Mouse (Mus musculus) MEL (cell line): ENCODE data around the gene Kirrel3. TPM values are rescaled to one million over a fixed set of nuclear protein-coding genes. Genes with fewer than 3 reads are reported as not detected.

Experiments
- DNase-seq: peaks from one replicate; pipeline ENCODE4 v3.0.0; 2011; ENCODE audit warnings: low read depth, low spot score
- H3K27ac ChIP-seq: 2 replicates; pipeline ENCODE4 v1.5.1; 2012; ENCODE audit warnings: low read depth, mild to moderate bottlenecking, control low read depth, low read length, moderate library complexity; ENCODE audit not compliant: control insufficient read depth
- H3K27me3 ChIP-seq, 2 experiments: fragments of 150-350 bp in 1 of 2; sonication (generic) in 1 of 2; 2 replicates each; pipeline ENCODE4 v1.6.1; 2012; ENCODE audit warnings: low read length in 2 of 2, mild to moderate bottlenecking in 2 of 2, improper control_type of control experiment in 1 of 2, moderate library complexity in 1 of 2; ENCODE audit not compliant: insufficient read depth in 2 of 2, control insufficient read depth in 1 of 2
- H3K36me3 ChIP-seq, 2 experiments: 2 replicates each; pipeline ENCODE4 v1.6.1; 2012 to 2014; ENCODE audit warnings: low read length in 2 of 2, improper control_type of control experiment in 1 of 2, inconsistent platforms in 1 of 2, mild to moderate bottlenecking in 1 of 2; ENCODE audit not compliant: insufficient read depth in 2 of 2, control insufficient read depth in 1 of 2
- H3K4me1 ChIP-seq, 2 experiments: fragments of 150-350 bp in 1 of 2; sonication (generic) in 1 of 2; 2 replicates each; pipeline ENCODE4 v1.6.1; 2012; ENCODE audit warnings: low read length in 2 of 2, improper control_type of control experiment in 1 of 2, mild to moderate bottlenecking in 1 of 2; ENCODE audit not compliant: insufficient read depth in 2 of 2, control insufficient read depth in 1 of 2
- H3K4me3 ChIP-seq, 2 experiments: fragments of 150-350 bp in 1 of 2; sonication (generic) in 1 of 2; 2 replicates each; pipeline ENCODE4 v1.5.1; 2012; ENCODE audit warnings: low read depth in 2 of 2, low read length in 2 of 2, mild to moderate bottlenecking in 2 of 2, moderate library complexity in 2 of 2, control low read depth in 1 of 2, improper control_type of control experiment in 1 of 2; ENCODE audit not compliant: control insufficient read depth in 1 of 2, insufficient read depth in 1 of 2
- H3K79me2 ChIP-seq: 2 replicates; pipeline ENCODE4 v1.6.1; 2012; ENCODE audit warnings: mild to moderate bottlenecking, low read length, moderate library complexity; ENCODE audit not compliant: control insufficient read depth, poor library complexity, insufficient read depth
- H3K9ac ChIP-seq: 2 replicates; pipeline ENCODE4 v1.6.1; 2012; ENCODE audit warnings: low read depth, mild to moderate bottlenecking, control low read depth, low read length, moderate library complexity; ENCODE audit not compliant: control insufficient read depth, poor library complexity, severe bottlenecking
- H3K9me3 ChIP-seq: fragments of 150-350 bp; sonication (generic); replicated peaks from 2 replicates; pipeline ENCODE4 v1.6.1; 2012; ENCODE audit warnings: mild to moderate bottlenecking, low read length, improper control_type of control experiment, moderate library complexity; ENCODE audit not compliant: insufficient read depth
- CHD1 ChIP-seq: IDR thresholded peaks from 2 replicates; pipeline ENCODE4 v1.6.1; 2012; ENCODE audit warnings: low read depth, mild to moderate bottlenecking, inconsistent platforms, low read length, improper control_type of control experiment
- JUND ChIP-seq: IDR thresholded peaks from 2 replicates; pipeline ENCODE4 v1.6.1; 2011; ENCODE audit warnings: low read depth, mild to moderate bottlenecking, improper control_type of control experiment, low read length
- KAT2A ChIP-seq: conservative IDR thresholded peaks from 2 replicates; pipeline ENCODE4 v1.6.1; 2012; ENCODE audit warnings: low read depth, low read length, improper control_type of control experiment, inconsistent platforms
- MEF2A ChIP-seq: IDR thresholded peaks from 2 replicates; pipeline ENCODE4 v1.6.1; 2014; ENCODE audit warnings: low read depth, mild to moderate bottlenecking, inconsistent platforms, low read length, improper control_type of control experiment; ENCODE audit not compliant: poor library complexity, insufficient replicate concordance, severe bottlenecking; ENCODE audit errors: extremely low read depth
- POLR2AphosphoS2 ChIP-seq: IDR thresholded peaks from 2 replicates; pipeline ENCODE4 v1.6.1; 2011; ENCODE audit warnings: low read length, improper control_type of control experiment
- SMC3 ChIP-seq: IDR thresholded peaks from 2 replicates; pipeline ENCODE4 v1.6.1; 2011; ENCODE audit warnings: low read depth, low read length, improper control_type of control experiment
- TAL1 ChIP-seq: IDR thresholded peaks from 2 replicates; pipeline ENCODE4 v1.6.1; 2012; ENCODE audit warnings: mild to moderate bottlenecking, inconsistent platforms, low read length, moderate library complexity, mixed read lengths
- TBP ChIP-seq: IDR thresholded peaks from 2 replicates; pipeline ENCODE4 v1.8.0; 2011; ENCODE audit warnings: low read depth, low read length, improper control_type of control experiment
- USF1 ChIP-seq: IDR thresholded peaks from 2 replicates; pipeline ENCODE4 v1.6.1; 2014; ENCODE audit warnings: low read depth, mild to moderate bottlenecking, inconsistent platforms, low read length, improper control_type of control experiment, moderate library complexity
- ZC3H11A ChIP-seq: IDR thresholded peaks from 2 replicates; pipeline ENCODE4 v1.6.1; 2012; ENCODE audit warnings: low read depth, mild to moderate bottlenecking, inconsistent platforms, low read length, improper control_type of control experiment
- ZNF384 ChIP-seq: IDR thresholded peaks from 2 replicates; pipeline ENCODE4 v1.6.1; 2012; ENCODE audit warnings: low read depth, mild to moderate bottlenecking, inconsistent platforms, low read length, improper control_type of control experiment
- polyA plus RNA-seq, 2 experiments: library from polyadenylated mRNA; stranded (reverse) in 1 of 2; unstranded in 1 of 2; fragments of >175 nt in 1 of 2; fragments of >200 nt in 1 of 2; gene quantifications; 2 replicates each; pipeline versions ENCODE4 v1.2.1 to v1.2.4; 2012; ENCODE audit warnings: low replicate concordance in 2 of 2, low read depth in 1 of 2; ENCODE audit not compliant: insufficient read length in 2 of 2, insufficient read depth in 1 of 2, missing spikeins in 1 of 2
- total RNA-seq: library from RNA; depleted of rRNA; stranded (reverse); fragments of 300-350 nt; gene quantifications from 2 replicates; pipeline ENCODE4 v1.2.3, GENCODE M21; 2012

Gene Kirrel3
- total and polyA plus RNA-seq, 3 experiments: 0.06 TPM; not detected in 2

- Histone ChIP-seq H3K9ac (no peak overlapping the region), H3K79me2 (no peaks in the 10 kb centered on the region), H3K27me3 (no peaks in the 10 kb centered on the region), H3K4me3 (no peak overlapping the region), H3K4me1 (no peaks in the 10 kb centered on the region), H3K36me3 (no peaks in the 10 kb centered on the region), H3K27ac (no peak overlapping the region), H3K9me3 (no peaks in the 10 kb centered on the region)
- DNase-seq: no peak
- TF ChIP-seq USF1 (no peak), ZC3H11A (no peak), POLR2AphosphoS2 (no peak), TAL1 (no peak), CHD1 (no peak)
Measured at GRCm38 (mm10) chr9:34488267-34488666, 2.6 kb downstream of the Kirrel3 start.

DNA sequence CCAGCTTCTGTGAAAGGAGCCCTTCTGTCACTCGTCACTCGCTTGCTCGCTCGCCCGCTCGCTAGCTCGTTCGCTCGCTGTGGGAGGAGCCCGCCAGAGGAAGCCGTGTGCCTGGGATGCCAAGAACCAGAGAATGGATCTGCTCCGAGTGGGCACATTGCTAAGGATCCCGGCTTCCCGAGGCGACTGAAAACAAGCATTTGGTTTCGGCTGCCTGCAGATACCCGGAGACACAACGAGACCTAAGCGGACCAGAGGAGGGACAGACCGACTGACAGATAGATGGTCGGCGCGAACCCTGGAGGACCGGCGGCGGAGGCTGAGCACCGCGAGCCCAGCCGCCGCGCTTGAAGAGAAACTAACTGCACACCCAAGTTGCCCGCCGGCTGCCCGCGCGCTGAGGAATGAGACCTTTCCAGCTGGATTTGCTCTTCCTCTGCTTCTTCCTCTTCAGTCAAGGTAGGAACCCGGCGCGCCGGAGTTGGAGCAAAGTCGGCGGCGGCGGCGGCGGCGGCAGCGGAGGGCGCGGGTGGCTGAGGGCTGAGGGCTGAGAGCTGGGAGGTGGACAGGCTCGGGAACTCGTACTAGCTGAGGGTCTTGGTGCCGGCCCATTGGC lies 3.1 kb downstream of the Kirrel3 start:
- Histone ChIP-seq H3K4me1 (no peaks in the 10 kb centered on the region), H3K36me3 (no peaks in the 10 kb centered on the region), H3K27me3 (no peaks in the 10 kb centered on the region), H3K27ac (no peak overlapping the region), H3K9me3 (no peaks in the 10 kb centered on the region), H3K79me2 (no peaks in the 10 kb centered on the region), H3K9ac (no peak overlapping the region), H3K4me3 (no peak overlapping the region)
- TF ChIP-seq CHD1 (no peak), ZNF384 (no peak), JUND (no peak)
- no peak for DNase-seq

DNA sequence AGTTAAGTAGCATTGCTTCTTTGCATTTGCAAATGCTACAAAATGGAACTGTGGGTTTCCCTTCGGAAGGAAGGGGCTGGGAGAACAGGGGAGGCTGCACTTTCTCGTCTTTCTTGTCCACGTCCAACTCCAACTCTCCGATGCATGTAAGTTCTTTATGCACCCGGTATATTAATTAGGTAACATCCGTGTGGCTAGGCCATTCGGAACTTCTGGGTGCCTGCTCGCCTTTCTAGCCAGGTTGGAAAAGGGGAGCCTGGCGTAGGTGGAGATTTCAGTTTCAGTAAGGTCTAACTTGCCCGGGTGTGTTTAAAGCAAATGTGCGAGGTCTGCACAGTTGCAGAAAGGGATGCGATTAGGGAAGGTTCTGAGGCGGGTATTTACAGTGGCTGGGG lies 3.6 kb downstream of the Kirrel3 start:
- no peaks in the 10 kb centered on the region for H3K27me3 ChIP-seq

DNA sequence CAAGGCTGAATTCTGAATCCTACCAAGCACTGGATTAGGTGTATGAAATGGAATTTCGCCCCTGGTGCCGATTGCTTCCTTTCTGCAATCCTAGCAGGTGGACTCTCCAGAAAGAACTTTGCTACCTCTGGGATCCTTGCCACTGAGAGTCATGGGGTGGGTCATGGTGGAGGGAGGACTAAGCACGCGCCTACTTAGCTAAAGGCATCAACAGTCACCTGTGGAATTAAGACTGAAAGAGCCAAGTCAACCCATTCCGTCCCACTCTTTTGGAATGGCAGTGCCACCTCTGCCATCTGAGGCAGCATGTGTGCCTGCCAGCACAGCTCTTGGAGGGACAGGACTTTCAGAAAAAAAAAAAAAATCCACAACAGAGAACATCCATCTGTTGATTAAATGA lies 4.1 kb downstream of the Kirrel3 start:
- no peak overlapping the region for H3K27ac ChIP-seq
- no peak overlapping the region for H3K4me3 ChIP-seq
- TF ChIP-seq SMC3: no peak
- no peaks in the 10 kb centered on the region for H3K79me2 ChIP-seq
- H3K4me1 ChIP-seq: no peaks in the 10 kb centered on the region
- H3K27me3 ChIP-seq: no peaks in the 10 kb centered on the region
- no peaks in the 10 kb centered on the region for H3K36me3 ChIP-seq
- H3K9ac ChIP-seq: no peak overlapping the region
- no peak for DNase-seq
- H3K9me3 ChIP-seq: no peaks in the 10 kb centered on the region

More for the DNA sequence above, 3.6 kb downstream of the Kirrel3 start:
- no peak overlapping the region for H3K4me3 ChIP-seq
- no peak for DNase-seq
- H3K9ac ChIP-seq: no peak overlapping the region
- H3K79me2 ChIP-seq: no peaks in the 10 kb centered on the region
- no peaks in the 10 kb centered on the region for H3K4me1 ChIP-seq
- no peaks in the 10 kb centered on the region for H3K9me3 ChIP-seq
- H3K27ac ChIP-seq: no peak overlapping the region
- H3K36me3 ChIP-seq: no peaks in the 10 kb centered on the region
- TF ChIP-seq TBP: no peak
- no peak for TF ChIP-seq MEF2A
- TF ChIP-seq CHD1: no peak
- no peak for TF ChIP-seq KAT2A
- no peak for TF ChIP-seq SMC3
